Mouse (Mus musculus): ENCODE data around the gene Nrxn3. TPM values are rescaled to one million over a fixed set of nuclear protein-coding genes. Genes with fewer than 3 reads are reported as not detected.
A peak's percentile ranks its signal among the peaks of the same experiment; 100 is the strongest.

Nrxn3 gene
- polyA plus RNA-seq, 1 experiment from 2014 or later: 0.72 TPM

DNA sequence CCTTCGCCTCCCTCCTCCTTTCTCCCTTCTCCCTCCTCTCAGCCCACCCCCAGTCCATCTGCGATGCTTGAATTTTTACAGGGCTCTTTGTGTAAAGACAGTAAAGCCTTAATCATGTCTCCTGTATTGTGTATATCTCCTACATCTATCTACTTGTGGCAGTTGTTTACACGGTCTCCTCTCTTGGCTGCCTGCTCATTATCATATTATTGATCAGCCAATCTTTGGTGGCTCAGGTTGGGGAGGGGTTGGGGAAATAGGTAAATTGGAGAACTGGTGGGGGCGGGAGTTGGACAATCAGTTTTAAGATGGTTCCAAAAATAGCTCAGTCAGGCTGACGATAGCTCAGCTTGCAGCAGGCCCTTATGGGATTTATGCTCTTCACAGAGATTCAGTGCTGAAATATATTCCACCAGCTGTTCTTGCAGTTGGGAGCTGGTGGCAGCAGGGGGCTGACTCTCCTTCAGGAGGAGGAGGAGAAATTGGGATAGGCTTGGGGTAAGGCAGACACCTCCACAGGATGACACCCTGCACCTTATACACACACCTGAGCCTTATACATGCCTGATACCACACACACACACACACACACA lies 654.5 kb downstream of the Nrxn3 start:
- ATAC-seq: no peak

DNA sequence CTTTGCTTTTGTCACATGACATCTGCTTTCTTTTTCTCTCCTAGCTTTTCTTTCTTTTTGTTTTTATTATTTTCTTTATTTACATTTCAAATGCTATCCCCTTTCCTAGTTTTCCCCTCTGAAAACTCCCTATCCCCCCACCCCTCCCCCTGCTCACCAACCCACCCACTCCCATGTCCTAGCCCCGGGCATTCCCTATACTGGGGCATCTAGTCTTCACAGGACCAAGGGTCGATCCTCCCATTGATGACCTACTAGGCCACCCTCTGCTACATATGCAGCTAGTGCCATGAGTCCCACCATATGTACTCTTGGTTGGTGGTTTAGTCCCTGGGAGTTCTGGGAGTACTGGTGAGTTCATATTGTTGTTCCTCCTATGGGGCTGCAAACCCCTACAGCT lies 655.0 kb downstream of the Nrxn3 start:
- H3K4me2 ChIP-seq (ENCODE audit: low read depth, low read length): no peak overlapping the region
- no peaks in the 10 kb centered on the region for H3K4me1 ChIP-seq (ENCODE audit: insufficient read depth)
- TF ChIP-seq CTCF (IDR thresholded peaks at IDR 0.05; ENCODE audit: low read depth): no peak
- no peaks in the 10 kb centered on the region for H3K9me3 ChIP-seq (ENCODE audit: low read length)
- H3K27me3 ChIP-seq (ENCODE audit: insufficient read depth, low read length): no peaks in the 10 kb centered on the region
- DNase-seq: no peak
- H3K27ac ChIP-seq (ENCODE audit: low read depth): no peak overlapping the region
- no peak overlapping the region for H3K4me3 ChIP-seq (ENCODE audit: low read depth, low read length)
- H3K9ac ChIP-seq (replicated peaks): no peak overlapping the region
- no peaks in the 10 kb centered on the region for H3K36me3 ChIP-seq (replicated peaks; ENCODE audit: insufficient read depth, low read length)
- WGBS (ENCODE audit: insufficient replicate concordance): 69% methylated on average over 2 of the region's 2 CpGs
- ATAC-seq: no peak

More for the DNA sequence above, 654.5 kb downstream of the Nrxn3 start:
- Histone ChIP-seq H3K9ac (replicated peaks) (no peak overlapping the region), H3K36me3 (replicated peaks; ENCODE audit: insufficient read depth, low read length) (no peaks in the 10 kb centered on the region), H3K27ac (ENCODE audit: low read depth) (no peak overlapping the region), H3K9me3 (ENCODE audit: low read length) (no peaks in the 10 kb centered on the region), H3K27me3 (ENCODE audit: insufficient read depth, low read length) (no peaks in the 10 kb centered on the region), H3K4me1 (ENCODE audit: insufficient read depth) (no peaks in the 10 kb centered on the region), H3K4me2 (ENCODE audit: low read depth, low read length) (no peak overlapping the region), H3K4me3 (ENCODE audit: low read depth, low read length) (no peak overlapping the region)
- TF ChIP-seq CTCF (IDR thresholded peaks at IDR 0.05; ENCODE audit: low read depth) (no peak), EP300 (IDR thresholded peaks at IDR 0.05; ENCODE audit: low read depth) (no peak)
- no peak for DNase-seq
- 54% methylated on average over 5 of the region's 5 CpGs for WGBS (ENCODE audit: insufficient replicate concordance)

DNA sequence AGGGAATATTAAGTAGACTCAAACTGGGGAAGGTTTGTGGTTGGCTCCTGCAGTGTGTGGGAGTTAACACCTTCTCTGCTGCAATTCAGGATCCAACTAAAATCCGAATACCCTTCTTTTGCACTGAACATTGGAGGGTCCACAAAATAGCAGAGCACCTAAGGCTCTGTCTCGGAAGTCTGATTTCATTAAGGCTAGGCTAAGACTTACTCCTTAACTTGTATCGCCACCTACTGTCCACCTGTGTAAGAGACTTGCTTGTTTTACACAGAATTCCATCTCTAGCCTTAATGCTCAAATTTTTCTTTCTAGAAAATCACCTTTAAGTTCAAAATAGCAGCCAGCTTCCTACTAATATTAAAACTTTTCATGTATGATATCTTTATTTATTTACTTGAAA lies 660.6 kb downstream of the Nrxn3 start:
- Histone ChIP-seq H3K9me3 (ENCODE audit: low read length) (no peaks in the 10 kb centered on the region), H3K4me3 (ENCODE audit: low read depth, low read length) (no peak overlapping the region), H3K9ac (replicated peaks) (no peak overlapping the region), H3K27me3 (ENCODE audit: insufficient read depth, low read length) (no peaks in the 10 kb centered on the region), H3K36me3 (replicated peaks; ENCODE audit: insufficient read depth, low read length) (no peaks in the 10 kb centered on the region), H3K4me2 (ENCODE audit: low read depth, low read length) (no peak overlapping the region), H3K27ac (ENCODE audit: low read depth) (no peak overlapping the region), H3K4me1 (ENCODE audit: insufficient read depth) (no peaks in the 10 kb centered on the region)
- WGBS (ENCODE audit: insufficient replicate concordance): 11% methylated on average over 3 of the region's 3 CpGs
- DNase-seq (no peak), ATAC-seq (no peak)
- TF ChIP-seq CTCF (IDR thresholded peaks at IDR 0.05; ENCODE audit: low read depth): peak; percentile 24; the same call in 1 of the 2 replicates
- TF ChIP-seq EP300 (IDR thresholded peaks at IDR 0.05; ENCODE audit: low read depth): no peak

- Histone ChIP-seq H3K4me3 (ENCODE audit: low read depth, low read length) (no peak overlapping the region), H3K4me1 (ENCODE audit: insufficient read depth) (no peaks in the 10 kb centered on the region), H3K36me3 (replicated peaks; ENCODE audit: insufficient read depth, low read length) (no peaks in the 10 kb centered on the region), H3K27ac (ENCODE audit: low read depth) (no peak overlapping the region), H3K9ac (replicated peaks) (no peak overlapping the region), H3K9me3 (ENCODE audit: low read length) (no peaks in the 10 kb centered on the region), H3K27me3 (ENCODE audit: insufficient read depth, low read length) (no peaks in the 10 kb centered on the region), H3K4me2 (ENCODE audit: low read depth, low read length) (no peak overlapping the region)
- 50% methylated on average over 3 of the region's 3 CpGs for WGBS (ENCODE audit: insufficient replicate concordance)
- TF ChIP-seq CTCF (IDR thresholded peaks at IDR 0.05; ENCODE audit: low read depth) (peak; percentile 55), EP300 (IDR thresholded peaks at IDR 0.05; ENCODE audit: low read depth) (no peak)
- DNase-seq (no peak), ATAC-seq (no peak)
Measured at GRCm38 (mm10) chr12:89395121-89395792, 672.6 kb downstream of the Nrxn3 start.

GRCm38 (mm10) chr12:89436519-89436918 lies 713.8 kb downstream of the Nrxn3 start:
- Histone ChIP-seq H3K9me3 (ENCODE audit: low read length) (no peaks in the 10 kb centered on the region), H3K27ac (ENCODE audit: low read depth) (no peak overlapping the region), H3K9ac (replicated peaks) (no peak overlapping the region), H3K27me3 (ENCODE audit: insufficient read depth, low read length) (no peaks in the 10 kb centered on the region), H3K36me3 (replicated peaks; ENCODE audit: insufficient read depth, low read length) (no peaks in the 10 kb centered on the region), H3K4me2 (ENCODE audit: low read depth, low read length) (no peak overlapping the region), H3K4me1 (ENCODE audit: insufficient read depth) (no peaks in the 10 kb centered on the region), H3K4me3 (ENCODE audit: low read depth, low read length) (no peak overlapping the region)
- TF ChIP-seq CTCF (IDR thresholded peaks at IDR 0.05; ENCODE audit: low read depth): no peak
- TF ChIP-seq EP300 (IDR thresholded peaks at IDR 0.05; ENCODE audit: low read depth): no peak
- DNase-seq (no peak), ATAC-seq (no peak)

DNA sequence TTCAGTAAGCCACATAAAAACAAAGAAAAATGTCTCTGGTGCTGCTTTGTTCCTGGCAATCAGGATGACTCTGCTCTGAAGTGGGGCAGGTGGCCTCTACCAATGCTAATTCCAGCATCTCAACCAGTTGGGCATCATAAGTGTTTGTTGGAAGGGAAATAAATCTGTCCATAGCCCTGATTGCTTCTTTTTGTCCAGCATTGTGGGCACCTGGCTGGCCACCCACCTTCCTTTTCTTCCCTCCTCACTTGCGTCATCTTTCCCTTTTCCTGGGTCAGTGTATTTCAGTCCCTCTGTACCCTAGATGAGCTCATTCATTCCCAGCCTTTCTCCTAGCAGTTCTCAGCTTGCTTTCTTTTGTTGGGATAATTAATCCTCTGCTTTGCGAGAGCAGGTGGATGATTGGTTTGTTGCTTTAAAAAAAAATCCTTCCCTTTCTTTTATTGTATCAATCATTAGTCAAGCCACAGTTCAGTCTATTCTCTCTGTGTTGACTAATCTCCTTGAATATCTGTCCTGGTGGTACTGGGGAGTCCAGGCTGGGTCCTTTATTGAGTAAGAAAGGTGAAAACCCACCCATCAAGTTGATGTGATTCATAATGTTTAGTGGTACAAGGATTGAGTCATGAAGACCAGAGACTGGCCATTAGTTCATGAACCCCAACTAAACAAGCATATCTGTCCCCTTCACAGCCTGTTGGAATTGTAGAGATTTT lies 719.8 kb downstream of the Nrxn3 start:
- no peaks in the 10 kb centered on the region for H3K4me1 ChIP-seq (ENCODE audit: insufficient read depth)
- DNase-seq (no peak), ATAC-seq (no peak)
- H3K27me3 ChIP-seq (ENCODE audit: insufficient read depth, low read length): no peaks in the 10 kb centered on the region
- TF ChIP-seq CTCF (IDR thresholded peaks at IDR 0.05; ENCODE audit: low read depth): no peak
- no peak overlapping the region for H3K4me2 ChIP-seq (ENCODE audit: low read depth, low read length)
- H3K9me3 ChIP-seq (ENCODE audit: low read length): no peaks in the 10 kb centered on the region
- no peak overlapping the region for H3K27ac ChIP-seq (ENCODE audit: low read depth)
- no peak overlapping the region for H3K9ac ChIP-seq (replicated peaks)
- H3K36me3 ChIP-seq (replicated peaks; ENCODE audit: insufficient read depth, low read length): no peaks in the 10 kb centered on the region
- 54% methylated on average over 2 of the region's 2 CpGs for WGBS (ENCODE audit: insufficient replicate concordance)
- no peak overlapping the region for H3K4me3 ChIP-seq (ENCODE audit: low read depth, low read length)

Measured in liver, postnatal 0 days (tissue).